Mouse (Mus musculus): ENCODE data around the gene Tmed4. TPM values are rescaled to one million over a fixed set of nuclear protein-coding genes. Genes with fewer than 3 reads are reported as not detected.

Tmed4 gene
- polyA plus RNA-seq, 1 experiment = 66.9 TPM

GRCm38 (mm10) chr11:6233025-6233424 is 41.6 kb downstream of the Tmed4 start:
- Histone ChIP-seq H3K4me2 (ENCODE audit: low read depth) (no peak overlapping the region), H3K27me3 (ENCODE audit: control insufficient read depth, insufficient read depth, insufficient read length) (peaks cover 20% of the 10 kb centered on the region), H3K79me2 (ENCODE audit: control insufficient read depth, insufficient read depth) (no peaks in the 10 kb centered on the region), H3K4me3 (no peak overlapping the region), H3K36me3 (ENCODE audit: control insufficient read depth, insufficient read depth) (no peaks in the 10 kb centered on the region), H3ac (ENCODE audit: control insufficient read depth, insufficient read length) (no peak overlapping the region)
- TF ChIP-seq POLR2AphosphoS2 (IDR thresholded peaks at IDR 0.05; ENCODE audit: insufficient read length, low read depth) (no peak), POLR2A (IDR thresholded peaks at IDR 0.05; ENCODE audit: insufficient read length, low read depth) (no peak), TCF12 (IDR thresholded peaks at IDR 0.05; ENCODE audit: insufficient read depth, poor library complexity, severe bottlenecking) (no peak), MYOG (IDR thresholded peaks at IDR 0.05; ENCODE audit: control insufficient read depth in 1 of 3, insufficient read depth in 1 of 3, insufficient read length in 2 of 3, low read depth in 2 of 3) (no peak), USF1 (IDR thresholded peaks at IDR 0.05; ENCODE audit: low read depth) (no peak), MYOD1 (IDR thresholded peaks at IDR 0.05; ENCODE audit: control insufficient read depth in 1 of 3, insufficient read length in 2 of 3, low read depth in 2 of 3) (no peak), CEBPB (IDR thresholded peaks at IDR 0.05; ENCODE audit: insufficient read depth, poor library complexity, severe bottlenecking) (no peak), E2F4 (IDR thresholded peaks at IDR 0.05; ENCODE audit: insufficient read depth) (no peak)

GRCm38 (mm10) chr11:6230012-6230411 is 44.7 kb downstream of the Tmed4 start, which contains the start of gene Npc1l1:
Gene Npc1l1 (minus strand): TSS chr11:6230143.
- H3K4me3 ChIP-seq = no peak within 1 kb of the TSS
- no peak within 1 kb of the TSS for H3ac ChIP-seq (ENCODE audit: control insufficient read depth, insufficient read length)
- peaks cover 40% of the 10 kb centered on the region for H3K27me3 ChIP-seq (ENCODE audit: control insufficient read depth, insufficient read depth, insufficient read length)
- no peaks in the 10 kb centered on the region for H3K79me2 ChIP-seq (ENCODE audit: control insufficient read depth, insufficient read depth)
- no peak for TF ChIP-seq POLR2A (IDR thresholded peaks at IDR 0.05; ENCODE audit: insufficient read length, low read depth)
- TF ChIP-seq MYOG (IDR thresholded peaks at IDR 0.05; ENCODE audit: control insufficient read depth in 1 of 3, insufficient read depth in 1 of 3, insufficient read length in 2 of 3, low read depth in 2 of 3) = no peak
- TF ChIP-seq TCF12 (IDR thresholded peaks at IDR 0.05; ENCODE audit: insufficient read depth, poor library complexity, severe bottlenecking) = no peak
- no peak for TF ChIP-seq REST (IDR thresholded peaks at IDR 0.05; ENCODE audit: insufficient read depth, insufficient read length)
- TF ChIP-seq CEBPB (IDR thresholded peaks at IDR 0.05; ENCODE audit: insufficient read depth, poor library complexity, severe bottlenecking) = no peak
- TF ChIP-seq USF1 (IDR thresholded peaks at IDR 0.05; ENCODE audit: low read depth) = no peak
- no peak for TF ChIP-seq MYOD1 (IDR thresholded peaks at IDR 0.05; ENCODE audit: control insufficient read depth in 1 of 3, insufficient read length in 2 of 3, low read depth in 2 of 3)
- TF ChIP-seq SRF (IDR thresholded peaks at IDR 0.05; ENCODE audit: control insufficient read depth, insufficient read length, low read depth) = no peak
- no peak for TF ChIP-seq E2F4 (IDR thresholded peaks at IDR 0.05; ENCODE audit: insufficient read depth)
- TF ChIP-seq TCF3 (IDR thresholded peaks at IDR 0.05; ENCODE audit: insufficient read length, low read depth) = no peak
- no peak for TF ChIP-seq POLR2AphosphoS2 (IDR thresholded peaks at IDR 0.05; ENCODE audit: insufficient read length, low read depth)
- TF ChIP-seq MAX (IDR thresholded peaks at IDR 0.05; ENCODE audit: low read depth) = no peak
- H3K36me3 ChIP-seq (ENCODE audit: control insufficient read depth, insufficient read depth) = no peaks in the 10 kb centered on the region
- no peak within 1 kb of the TSS for H3K4me2 ChIP-seq (ENCODE audit: low read depth)

- no peak for TF ChIP-seq MYOG (IDR thresholded peaks at IDR 0.05; ENCODE audit: control insufficient read depth in 1 of 3, insufficient read depth in 1 of 3, insufficient read length in 2 of 3, low read depth in 2 of 3)
- no peak for TF ChIP-seq CEBPB (IDR thresholded peaks at IDR 0.05; ENCODE audit: insufficient read depth, poor library complexity, severe bottlenecking)
- no peak for TF ChIP-seq MYOD1 (IDR thresholded peaks at IDR 0.05; ENCODE audit: control insufficient read depth in 1 of 3, insufficient read length in 2 of 3, low read depth in 2 of 3)
- no peak for TF ChIP-seq E2F4 (IDR thresholded peaks at IDR 0.05; ENCODE audit: insufficient read depth)
- TF ChIP-seq REST (IDR thresholded peaks at IDR 0.05; ENCODE audit: insufficient read depth, insufficient read length) = no peak
- no peak for TF ChIP-seq POLR2A (IDR thresholded peaks at IDR 0.05; ENCODE audit: insufficient read length, low read depth)
- TF ChIP-seq MAX (IDR thresholded peaks at IDR 0.05; ENCODE audit: low read depth) = no peak
- no peak for TF ChIP-seq SRF (IDR thresholded peaks at IDR 0.05; ENCODE audit: control insufficient read depth, insufficient read length, low read depth)
- TF ChIP-seq TCF12 (IDR thresholded peaks at IDR 0.05; ENCODE audit: insufficient read depth, poor library complexity, severe bottlenecking) = no peak
- TF ChIP-seq POLR2AphosphoS2 (IDR thresholded peaks at IDR 0.05; ENCODE audit: insufficient read length, low read depth) = no peak
- no peak for TF ChIP-seq TCF3 (IDR thresholded peaks at IDR 0.05; ENCODE audit: insufficient read length, low read depth)
- no peak for TF ChIP-seq USF1 (IDR thresholded peaks at IDR 0.05; ENCODE audit: low read depth)
- Histone ChIP-seq H3K79me2 (ENCODE audit: control insufficient read depth, insufficient read depth) (no peaks in the 10 kb centered on the region), H3K4me3 (no peak overlapping the region), H3K36me3 (ENCODE audit: control insufficient read depth, insufficient read depth) (no peaks in the 10 kb centered on the region), H3K27me3 (ENCODE audit: control insufficient read depth, insufficient read depth, insufficient read length) (peaks cover 44% of the 10 kb centered on the region), H3K4me2 (ENCODE audit: low read depth) (no peak overlapping the region), H3ac (ENCODE audit: control insufficient read depth, insufficient read length) (no peak overlapping the region)
These were observed 50.0 kb downstream of the Tmed4 start for GRCm38 (mm10) chr11:6224541-6225229.

- Histone ChIP-seq H3K36me3 (ENCODE audit: control insufficient read depth, insufficient read depth) (no peaks in the 10 kb centered on the region), H3K4me2 (ENCODE audit: low read depth) (no peak overlapping the region), H3ac (ENCODE audit: control insufficient read depth, insufficient read length) (no peak overlapping the region), H3K27me3 (ENCODE audit: control insufficient read depth, insufficient read depth, insufficient read length) (peaks cover 38% of the 10 kb centered on the region), H3K79me2 (ENCODE audit: control insufficient read depth, insufficient read depth) (no peaks in the 10 kb centered on the region), H3K4me3 (no peak overlapping the region)
- no peak for TF ChIP-seq POLR2A (IDR thresholded peaks at IDR 0.05; ENCODE audit: insufficient read length, low read depth)
- no peak for TF ChIP-seq REST (IDR thresholded peaks at IDR 0.05; ENCODE audit: insufficient read depth, insufficient read length)
- no peak for TF ChIP-seq USF1 (IDR thresholded peaks at IDR 0.05; ENCODE audit: low read depth)
- no peak for TF ChIP-seq SRF (IDR thresholded peaks at IDR 0.05; ENCODE audit: control insufficient read depth, insufficient read length, low read depth)
- no peak for TF ChIP-seq MYOD1 (IDR thresholded peaks at IDR 0.05; ENCODE audit: control insufficient read depth in 1 of 3, insufficient read length in 2 of 3, low read depth in 2 of 3)
These were observed 52.5 kb downstream of the Tmed4 start for GRCm38 (mm10) chr11:6222187-6222586.

Other genes with a start within 250 kb of the Tmed4 start
- gene Camk2b, start 208.5 kb downstream of the Tmed4 start, polyA plus RNA-seq (2012; fragmentation: generic; extraction: Trizol) = 1.5 TPM
- 0.07 TPM for gene A730071L15Rik, start 74.8 kb downstream of the Tmed4 start, polyA plus RNA-seq (2012; fragmentation: generic; extraction: Trizol)
- 67.1 TPM for gene Nudcd3, start 74.5 kb downstream of the Tmed4 start, polyA plus RNA-seq (2012; fragmentation: generic; extraction: Trizol)
- gene Npc1l1, start 44.7 kb downstream of the Tmed4 start, polyA plus RNA-seq (2012; fragmentation: generic; extraction: Trizol) = 0.07 TPM
- gene Ddx56, start 7.1 kb downstream of the Tmed4 start, polyA plus RNA-seq (2012; fragmentation: generic; extraction: Trizol) = 55.7 TPM
- 127 TPM for gene Ogdh, start 16.8 kb upstream of the Tmed4 start, polyA plus RNA-seq (2012; fragmentation: generic; extraction: Trizol)
- 37.1 TPM for gene Zmiz2, start 114.2 kb upstream of the Tmed4 start, polyA plus RNA-seq (2012; fragmentation: generic; extraction: Trizol)
- 3,065 TPM for gene Ppia, start 140.6 kb upstream of the Tmed4 start, polyA plus RNA-seq (2012; fragmentation: generic; extraction: Trizol)
- 175 TPM for gene H2afv, start 169.6 kb upstream of the Tmed4 start, polyA plus RNA-seq (2012; fragmentation: generic; extraction: Trizol)
- gene Purb, start 201.0 kb upstream of the Tmed4 start, polyA plus RNA-seq (2012; fragmentation: generic; extraction: Trizol) = 33.2 TPM
- gene Myo1g, start 246.1 kb upstream of the Tmed4 start, polyA plus RNA-seq (2012; fragmentation: generic; extraction: Trizol) = 0.04 TPM

Measured in myocyte (in vitro differentiated cells).